Mouse (Mus musculus): ENCODE measurements around the gene Lsamp.
A peak's percentile ranks its signal among the peaks of the same experiment; 100 is the strongest.
"Not testable (repeated sequence)": the region's sequence is repeated elsewhere in the genome, so short reads cannot be mapped to it uniquely, and the experiment has no call there.

The Lsamp gene

GRCm38 (mm10) chr16:41941591-41942315 lies 1957.6 kb downstream of the Lsamp start:
- DNase-seq: peak; percentile 79

GRCm38 (mm10) chr16:41957811-41958210 lies 1973.7 kb downstream of the Lsamp start:
- peak; percentile 42 for DNase-seq

GRCm38 (mm10) chr16:41965636-41966035 lies 1981.5 kb downstream of the Lsamp start:
- no peak for DNase-seq

- DNase-seq: no peak
These were observed 1985.1 kb downstream of the Lsamp start for GRCm38 (mm10) chr16:41969215-41969614.

GRCm38 (mm10) chr16:41974866-41975719 lies 1990.9 kb downstream of the Lsamp start:
- DNase-seq: no peak

- DNase-seq: no peak
These were observed 1992.7 kb downstream of the Lsamp start for GRCm38 (mm10) chr16:41976897-41977296.

- DNase-seq: peak; percentile 20
These were observed 2012.8 kb downstream of the Lsamp start for GRCm38 (mm10) chr16:41996956-41997355.

- DNase-seq: no peak
These were observed 2018.8 kb downstream of the Lsamp start for GRCm38 (mm10) chr16:42002925-42003324.

GRCm38 (mm10) chr16:42003506-42003905 lies 2019.3 kb downstream of the Lsamp start:
- not testable (repeated sequence) for DNase-seq

GRCm38 (mm10) chr16:42004166-42004565 lies 2020.0 kb downstream of the Lsamp start:
- no peak for DNase-seq

GRCm38 (mm10) chr16:42014937-42015336 lies 2030.8 kb downstream of the Lsamp start:
- DNase-seq: no peak

GRCm38 (mm10) chr16:42015443-42015842 lies 2031.3 kb downstream of the Lsamp start:
- DNase-seq: peak; percentile 36

- peak; percentile 97 for DNase-seq
These were observed 2032.9 kb downstream of the Lsamp start for GRCm38 (mm10) chr16:42016791-42017643.

- no peak for DNase-seq
These were observed 2038.4 kb downstream of the Lsamp start for GRCm38 (mm10) chr16:42022566-42022965.

GRCm38 (mm10) chr16:42032030-42032429 lies 2047.9 kb downstream of the Lsamp start:
- DNase-seq: no peak

GRCm38 (mm10) chr16:42033449-42033848 lies 2049.3 kb downstream of the Lsamp start:
- no peak for DNase-seq

- DNase-seq: peak; percentile 28
These were observed 2064.0 kb downstream of the Lsamp start for GRCm38 (mm10) chr16:42048138-42048537.

- no peak for DNase-seq
These were observed 2075.8 kb downstream of the Lsamp start for GRCm38 (mm10) chr16:42059927-42060326.

- no peak for DNase-seq
These were observed 2090.2 kb downstream of the Lsamp start for GRCm38 (mm10) chr16:42074325-42074724.

GRCm38 (mm10) chr16:42079573-42079972 lies 2095.4 kb downstream of the Lsamp start:
- no peak for DNase-seq

GRCm38 (mm10) chr16:42081611-42082010 lies 2097.4 kb downstream of the Lsamp start:
- DNase-seq: no peak

- no peak for DNase-seq
These were observed 2113.3 kb downstream of the Lsamp start for GRCm38 (mm10) chr16:42097510-42097909.

- no peak for DNase-seq
These were observed 2118.0 kb downstream of the Lsamp start for GRCm38 (mm10) chr16:42102186-42102585.

Data from cerebellum, adult 8-10 months (tissue).